Mouse (Mus musculus) embryonic stem cell, embryonic (primary cell): Measurements from ENCODE around the gene Bst1.

Experiments
- CTCF ChIA-PET, 4 experiments: fragments of 300-600 bp in 2 of 4; fragments of 350-600 bp in 2 of 4; sonication (Branson Sonifier 250); formaldehyde crosslinking; loops; one replicate each; lab custom pipeline; 2022; ENCODE audit warnings: inconsistent platforms in 2 of 4; lab: Charles Lee
- POLR2A ChIA-PET, 4 experiments: fragments of 300-600 bp in 2 of 4; fragments of 350-600 bp in 2 of 4; sonication (Branson Sonifier 250); formaldehyde crosslinking; loops; one replicate each; lab custom pipeline; 2022; ENCODE audit warnings: antibody characterized with exemption in 4 of 4, inconsistent platforms in 1 of 4; lab: Charles Lee

Gene Bst1

GRCm38 (mm10) chr5:43868253-43868652 lies 49.6 kb downstream of the Bst1 start, which contains the start of gene Cd38:
Gene Cd38 (plus strand): TSS chr5:43868553.
- POLR2A ChIA-PET: interaction anchor here in 3 of 4 experiments (0.5 to 5.3 kb wide), 8 partner anchors 8 to 196 kb away, joined by 3 to 28 read pairs (median 5); no protein-coding TSS in a partner anchor
- CTCF ChIA-PET: interaction anchor here in 1 of 4 experiments (1.2 kb wide), 1 partner anchor 27 kb away, joined by 3 read pairs; no protein-coding TSS in a partner anchor

GRCm38 (mm10) chr5:43868711-43869600 lies 50.3 kb downstream of the Bst1 start:
- ChIA-PET CTCF (interaction anchor here in 3 of 4 experiments (0.5 to 1.2 kb wide), 6 partner anchors 24 to 79 kb away, joined by 3 to 4 read pairs (median 3); no protein-coding TSS in a partner anchor), POLR2A (interaction anchor here (0.5 to 5.3 kb wide), 19 partner anchors 9 to 1664 kb away, joined by 3 to 28 read pairs (median 4); no protein-coding TSS in a partner anchor)

GRCm38 (mm10) chr5:43871845-43872244 lies 53.2 kb downstream of the Bst1 start:
- ChIA-PET POLR2A (interaction anchor here in 1 of 4 experiments (5.3 kb wide), 1 partner anchor 12 kb away, joined by 28 read pairs; no protein-coding TSS in a partner anchor), CTCF (no interaction called here)

- ChIA-PET CTCF (interaction anchor here in 1 of 4 experiments (0.5 kb wide), 1 partner anchor 174 kb away, joined by 3 read pairs; no protein-coding TSS in a partner anchor), POLR2A (interaction anchor here in 1 of 4 experiments (0.7 to 5.3 kb wide), 3 partner anchors 10 to 621 kb away, joined by 3 to 28 read pairs (median 5); no protein-coding TSS in a partner anchor)
These were observed 54.0 kb downstream of the Bst1 start for GRCm38 (mm10) chr5:43872652-43873051.

GRCm38 (mm10) chr5:43882034-43882433 lies 63.3 kb downstream of the Bst1 start:
- POLR2A ChIA-PET: no interaction called here
- CTCF ChIA-PET: no interaction called here

GRCm38 (mm10) chr5:43885060-43885820 lies 66.6 kb downstream of the Bst1 start:
- CTCF ChIA-PET: interaction anchor here in 1 of 4 experiments (0.5 kb wide), 1 partner anchor 140 kb away, joined by 3 read pairs; no protein-coding TSS in a partner anchor
- POLR2A ChIA-PET: interaction anchor here in 1 of 4 experiments (1.0 kb wide), 1 partner anchor 15 kb away, joined by 3 read pairs; no protein-coding TSS in a partner anchor

- POLR2A ChIA-PET: interaction anchor here in 2 of 4 experiments (0.7 to 1.4 kb wide), 5 partner anchors 14 to 221 kb away, joined by 3 to 15 read pairs (median 5); no protein-coding TSS in a partner anchor
These were observed 73.7 kb downstream of the Bst1 start for GRCm38 (mm10) chr5:43892386-43892785.

More at GRCm38 (mm10) chr5:43892386-43892785, 73.7 kb downstream of the Bst1 start:
- CTCF ChIA-PET: interaction anchor here (0.6 to 2.9 kb wide), 30 partner anchors 11 to 1017 kb away, joined by 3 to 18 read pairs (median 5); partner anchors contain the start of gene Prom1 (in 1 of the 4)
